Mouse (Mus musculus) heart, embryonic 13.5 days (tissue): ENCODE measurements at regions not wholly inside any gene's neighbourhood (a gene's known extent, or its start where the extent isn't known, plus 50 kb on each side); places are given as distances from the start of the nearest gene placed in this dataset.

Source experiments
- ATAC-seq: fragments of 200-750 bp; cut with Nextera tagmentation; 2 replicates; pipeline ENCODE4 v1.8.0; 2017; ENCODE audit warnings: moderate TSS enrichment; ENCODE audit not compliant: insufficient number of reproducible peaks, low FRiP score, low TSS enrichment; ENCODE audit errors: extremely low read depth
- H3K27ac ChIP-seq: fragments of 300-500 bp; sonication (generic); replicated peaks from 2 replicates; pipeline ENCODE4 v1.5.1; 2015; ENCODE audit warnings: moderate library complexity, mild to moderate bottlenecking, inconsistent platforms
- H3K27me3 ChIP-seq: fragments of 300-500 bp; sonication (generic); replicated peaks from 2 replicates; pipeline ENCODE4 v1.6.1; 2015; ENCODE audit warnings: mild to moderate bottlenecking, inconsistent platforms
- H3K36me3 ChIP-seq: fragments of 300-500 bp; sonication (generic); 2 replicates; pipeline ENCODE4 v1.6.1; 2015; ENCODE audit warnings: mild to moderate bottlenecking, inconsistent platforms
- H3K4me1 ChIP-seq: fragments of 300-500 bp; sonication (generic); 2 replicates; pipeline ENCODE4 v1.6.1; 2015; ENCODE audit warnings: inconsistent platforms
- H3K4me2 ChIP-seq: fragments of 300-500 bp; sonication (generic); 2 replicates; pipeline ENCODE4 v1.6.1; 2015; ENCODE audit warnings: inconsistent platforms, mild to moderate bottlenecking, moderate library complexity
- H3K4me3 ChIP-seq: fragments of 300-500 bp; sonication (generic); 2 replicates; pipeline ENCODE4 v1.5.1; 2015; ENCODE audit warnings: moderate library complexity, mild to moderate bottlenecking, inconsistent platforms
- H3K9ac ChIP-seq: fragments of 300-500 bp; sonication (generic); 2 replicates; pipeline ENCODE4 v1.6.1; 2015; ENCODE audit warnings: inconsistent platforms, mild to moderate bottlenecking, moderate library complexity
- H3K9me3 ChIP-seq: fragments of 300-500 bp; sonication (generic); 2 replicates; pipeline ENCODE4 v1.6.1; 2016; ENCODE audit warnings: inconsistent platforms
- WGBS: fragments of 180-500 bp; shearing (Covaris S2); methylation state at CpG from one replicate; pipeline ENCODE4 v1.1.7; 2015; ENCODE audit warnings: mixed read lengths; 5-methylcytosine and 5-hydroxymethylcytosine counted together

- ATAC-seq: no peak
- H3K36me3 ChIP-seq: no peaks in the 10 kb centered on the region
- no peak overlapping the region for H3K4me3 ChIP-seq
- no peaks in the 10 kb centered on the region for H3K4me1 ChIP-seq
- no peak overlapping the region for H3K27ac ChIP-seq
- no peak overlapping the region for H3K9ac ChIP-seq
- no peak overlapping the region for H3K4me2 ChIP-seq
- peaks cover 1% of the 10 kb centered on the region; the same call in 1 of the 2 replicates for H3K9me3 ChIP-seq
- H3K27me3 ChIP-seq: no peaks in the 10 kb centered on the region
- WGBS: 84% methylated on average over 1 of the region's 1 CpGs
Measured at GRCm38 (mm10) chr5:7782235-7782634, 178.0 kb upstream of the Steap4 start.

- H3K9me3 ChIP-seq: peaks cover 3% of the 10 kb centered on the region; the same call in 1 of the 2 replicates
Measured at GRCm38 (mm10) chr5:7788406-7788805, 171.9 kb upstream of the Steap4 start.

DNA sequence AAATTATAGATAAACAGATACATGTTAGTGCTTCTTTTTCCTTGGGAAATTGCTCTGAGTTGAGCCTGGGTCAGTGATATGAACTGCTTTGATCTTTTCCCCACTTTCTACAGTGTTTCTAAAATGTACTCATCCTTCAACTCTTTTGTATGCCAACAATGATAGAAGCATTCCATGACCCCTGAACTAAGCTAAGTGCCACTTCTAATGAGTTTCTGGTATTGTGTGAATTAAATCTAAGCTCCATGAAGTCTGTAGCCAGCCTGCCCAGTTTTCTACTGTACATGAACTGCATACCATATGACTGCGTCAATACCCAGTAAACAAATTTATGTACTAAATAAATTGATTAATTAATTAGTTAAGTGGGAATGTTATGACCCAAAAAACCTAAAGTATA, 171.1 kb upstream of the Steap4 start:
- Histone ChIP-seq H3K9me3 (peaks cover 3% of the 10 kb centered on the region; the same call in 1 of the 2 replicates), H3K27ac (no peak overlapping the region), H3K4me3 (no peak overlapping the region), H3K36me3 (no peaks in the 10 kb centered on the region), H3K4me1 (no peaks in the 10 kb centered on the region), H3K27me3 (no peaks in the 10 kb centered on the region), H3K9ac (no peak overlapping the region), H3K4me2 (no peak overlapping the region)
- WGBS: 77% methylated on average over 1 of the region's 1 CpGs
- ATAC-seq: no peak

More at GRCm38 (mm10) chr5:7788406-7788805, 171.9 kb upstream of the Steap4 start:
- Histone ChIP-seq H3K27me3 (no peaks in the 10 kb centered on the region), H3K4me3 (no peak overlapping the region), H3K9ac (no peak overlapping the region), H3K4me2 (no peak overlapping the region), H3K27ac (no peak overlapping the region), H3K4me1 (no peaks in the 10 kb centered on the region), H3K36me3 (no peaks in the 10 kb centered on the region)
- no peak for ATAC-seq
- 61% methylated on average over 5 of the region's 5 CpGs for WGBS

- H3K36me3 ChIP-seq: no peaks in the 10 kb centered on the region
- no peak overlapping the region for H3K4me2 ChIP-seq
- no peaks in the 10 kb centered on the region for H3K27me3 ChIP-seq
- H3K4me1 ChIP-seq: no peaks in the 10 kb centered on the region
- 32% methylated on average over 5 of the region's 5 CpGs for WGBS
- no peak for ATAC-seq
- H3K9me3 ChIP-seq: no peaks in the 10 kb centered on the region
- no peak overlapping the region for H3K9ac ChIP-seq
- H3K27ac ChIP-seq: no peak overlapping the region
- no peak overlapping the region for H3K4me3 ChIP-seq
Measured at GRCm38 (mm10) chr5:7820592-7820991, 139.7 kb upstream of the Steap4 start.

- no peak overlapping the region for H3K9ac ChIP-seq
- H3K4me1 ChIP-seq: no peaks in the 10 kb centered on the region
- 34% methylated on average over 3 of the region's 3 CpGs for WGBS
- H3K27ac ChIP-seq: no peak overlapping the region
- H3K4me3 ChIP-seq: no peak overlapping the region
- no peaks in the 10 kb centered on the region for H3K9me3 ChIP-seq
- no peak for ATAC-seq
- H3K27me3 ChIP-seq: no peaks in the 10 kb centered on the region
- H3K4me2 ChIP-seq: no peak overlapping the region
- H3K36me3 ChIP-seq: no peaks in the 10 kb centered on the region
Measured at GRCm38 (mm10) chr5:7821700-7822099, 138.6 kb upstream of the Steap4 start.

- no peak for ATAC-seq
- Histone ChIP-seq H3K36me3 (no peaks in the 10 kb centered on the region), H3K4me2 (no peak overlapping the region), H3K4me3 (no peak overlapping the region), H3K9me3 (no peaks in the 10 kb centered on the region), H3K27me3 (no peaks in the 10 kb centered on the region), H3K9ac (no peak overlapping the region), H3K27ac (no peak overlapping the region), H3K4me1 (no peaks in the 10 kb centered on the region)
- 60% methylated on average over 3 of the region's 3 CpGs for WGBS
Measured at GRCm38 (mm10) chr5:7829618-7830017, 130.6 kb upstream of the Steap4 start.

GRCm38 (mm10) chr5:7833812-7834211, 126.4 kb upstream of the Steap4 start:
- Histone ChIP-seq H3K4me1 (no peaks in the 10 kb centered on the region), H3K27me3 (no peaks in the 10 kb centered on the region), H3K4me2 (no peak overlapping the region), H3K27ac (no peak overlapping the region), H3K4me3 (no peak overlapping the region), H3K9ac (no peak overlapping the region), H3K9me3 (no peaks in the 10 kb centered on the region), H3K36me3 (no peaks in the 10 kb centered on the region)
- ATAC-seq: no peak
- WGBS: 79% methylated on average over 1 of the region's 1 CpGs

- Histone ChIP-seq H3K27me3 (no peaks in the 10 kb centered on the region), H3K4me2 (no peak overlapping the region), H3K27ac (no peak overlapping the region), H3K4me1 (no peaks in the 10 kb centered on the region), H3K9ac (no peak overlapping the region), H3K36me3 (no peaks in the 10 kb centered on the region), H3K4me3 (no peak overlapping the region), H3K9me3 (no peaks in the 10 kb centered on the region)
- 83% methylated on average over 2 of the region's 2 CpGs for WGBS
- no peak for ATAC-seq
Measured at GRCm38 (mm10) chr5:7863047-7863446, 97.2 kb upstream of the Steap4 start.

DNA sequence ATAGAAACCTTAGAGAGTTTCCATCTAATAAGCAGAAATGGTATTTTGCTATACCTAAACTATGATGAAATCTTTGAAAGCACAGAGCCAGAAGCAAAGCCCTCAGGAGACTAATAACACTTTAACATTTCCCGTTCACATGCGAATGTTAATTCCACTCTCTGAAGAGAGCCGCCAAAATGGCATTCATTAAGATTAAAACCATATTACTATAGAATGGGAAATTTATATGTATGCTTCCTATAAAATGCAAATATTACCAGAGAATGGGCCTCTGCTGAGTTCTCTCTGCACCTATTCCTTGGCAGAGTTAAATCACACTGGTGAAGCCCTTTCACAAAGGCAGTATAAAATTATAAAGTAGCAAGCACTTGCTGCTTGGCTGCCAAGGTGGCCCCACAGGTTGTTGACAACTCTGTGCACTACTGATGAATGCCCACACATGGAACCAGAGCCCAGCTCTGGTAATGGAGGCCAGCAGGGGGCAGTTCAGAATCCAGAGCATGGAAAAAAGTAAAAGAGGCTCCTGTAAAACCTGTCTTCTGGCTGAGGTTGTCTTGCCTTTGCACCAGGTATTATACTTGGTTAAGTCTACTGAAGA, 94.1 kb upstream of the Steap4 start:
- Histone ChIP-seq H3K9me3 (no peaks in the 10 kb centered on the region), H3K36me3 (no peaks in the 10 kb centered on the region), H3K4me2 (no peak overlapping the region), H3K27ac (no peak overlapping the region), H3K4me1 (no peaks in the 10 kb centered on the region), H3K9ac (no peak overlapping the region), H3K27me3 (no peaks in the 10 kb centered on the region), H3K4me3 (no peak overlapping the region)
- no peak for ATAC-seq
- 79% methylated on average over 3 of the region's 3 CpGs for WGBS

GRCm38 (mm10) chr5:7899537-7899936, 60.7 kb upstream of the Steap4 start:
- no peak for ATAC-seq
- Histone ChIP-seq H3K4me1 (no peaks in the 10 kb centered on the region), H3K9me3 (no peaks in the 10 kb centered on the region), H3K9ac (no peak overlapping the region), H3K4me2 (no peak overlapping the region), H3K4me3 (no peak overlapping the region), H3K36me3 (no peaks in the 10 kb centered on the region), H3K27me3 (no peaks in the 10 kb centered on the region), H3K27ac (no peak overlapping the region)
- WGBS: 61% methylated on average over 3 of the region's 3 CpGs
